Mouse (Mus musculus) embryonic facial prominence, embryonic 12.5 days (tissue): ENCODE data around the gene Zfp580. TPM values are rescaled to one million over a fixed set of nuclear protein-coding genes. Genes with fewer than 3 reads are reported as not detected.

Source experiments
- ATAC-seq: fragments of 200-750 bp; cut with Nextera tagmentation; 2 replicates; pipeline ENCODE4 v1.8.0; 2017; ENCODE audit not compliant: insufficient number of reproducible peaks, insufficient read depth, low FRiP score, low TSS enrichment
- H3K27ac ChIP-seq: fragments of 300-500 bp; sonication (generic); 2 replicates; pipeline ENCODE4 v1.5.1; 2016; ENCODE audit warnings: mild to moderate bottlenecking
- H3K27me3 ChIP-seq: fragments of 300-500 bp; sonication (generic); 2 replicates; pipeline ENCODE4 v1.6.1; 2016; ENCODE audit warnings: mild to moderate bottlenecking, moderate library complexity
- H3K36me3 ChIP-seq: fragments of 300-500 bp; sonication (generic); 2 replicates; pipeline ENCODE4 v1.6.1; 2016; ENCODE audit warnings: mild to moderate bottlenecking
- H3K4me1 ChIP-seq: fragments of 300-500 bp; sonication (generic); 2 replicates; pipeline ENCODE4 v1.6.1; 2016
- H3K4me2 ChIP-seq: fragments of 300-500 bp; sonication (generic); replicated peaks from 2 replicates; pipeline ENCODE4 v1.6.1; 2016; ENCODE audit warnings: mild to moderate bottlenecking, moderate library complexity
- H3K4me3 ChIP-seq: fragments of 300-500 bp; sonication (generic); 2 replicates; pipeline ENCODE4 v1.5.1; 2016; ENCODE audit warnings: mild to moderate bottlenecking
- H3K9ac ChIP-seq: fragments of 300-500 bp; sonication (generic); 2 replicates; pipeline ENCODE4 v1.6.1; 2016; ENCODE audit warnings: mild to moderate bottlenecking, moderate library complexity
- H3K9me3 ChIP-seq: fragments of 300-500 bp; sonication (generic); 2 replicates; pipeline ENCODE4 v1.6.1; 2016; ENCODE audit warnings: mild to moderate bottlenecking, moderate library complexity
- WGBS: fragments of 180-500 bp; shearing (Covaris S2); methylation state at CpG from one replicate; pipeline ENCODE4 v1.1.7; 2016; 5-methylcytosine and 5-hydroxymethylcytosine counted together
- polyA plus RNA-seq: library from polyadenylated mRNA; unstranded; fragments of >200 nt; fragmentation: Nextera tagmentation; extraction: Ambion mirVana; gene quantifications from 2 replicates; pipeline ENCODE4 v1.2.1, GENCODE M21; 2016

The Zfp580 gene
- polyA plus RNA-seq, 1 experiment from 2014 or later: 41.8 TPM

DNA sequence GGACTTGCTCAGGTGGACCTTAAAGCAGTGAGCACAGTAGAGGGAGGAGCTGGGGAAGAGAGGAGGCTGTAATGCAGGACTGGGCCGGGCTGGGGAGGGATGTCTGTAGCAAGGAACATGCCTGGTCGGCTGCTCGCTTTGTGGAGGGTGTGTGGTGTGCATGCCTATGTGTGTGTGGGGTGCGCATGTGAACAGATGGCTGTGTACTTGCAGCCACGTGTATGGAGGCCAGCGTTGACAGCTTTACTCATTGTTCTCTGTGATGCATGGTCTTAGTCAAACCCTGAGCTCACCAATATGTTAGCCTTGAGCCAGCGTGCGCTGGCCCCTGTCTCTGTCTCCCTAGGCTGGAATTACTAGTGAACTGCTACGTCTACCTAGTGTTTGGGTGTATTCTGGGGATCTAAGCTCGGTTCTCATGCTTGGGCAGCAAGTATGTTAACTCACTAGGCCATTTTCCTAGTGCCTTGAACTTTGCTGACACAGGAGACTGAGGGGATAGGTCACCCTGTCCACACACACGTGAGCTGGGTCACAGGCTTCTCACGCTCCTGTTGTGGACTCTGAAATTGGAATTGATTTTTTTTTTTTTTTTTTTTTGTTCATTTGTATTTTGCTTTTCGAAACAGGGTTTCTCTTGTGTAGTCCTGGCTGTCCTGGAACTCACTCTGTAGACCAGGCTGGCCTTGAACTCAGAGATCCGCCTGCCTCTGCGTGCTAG lies 39.8 kb downstream of the Zfp580 start:
- H3K36me3 ChIP-seq: peaks cover 85% of the 10 kb centered on the region
- no peak overlapping the region for H3K27ac ChIP-seq
- no peak overlapping the region for H3K4me2 ChIP-seq
- H3K9me3 ChIP-seq: no peaks in the 10 kb centered on the region
- 94% methylated on average over 15 of the region's 15 CpGs for WGBS
- no peak overlapping the region for H3K4me3 ChIP-seq
- ATAC-seq: no peak
- no peaks in the 10 kb centered on the region for H3K27me3 ChIP-seq
- no peak overlapping the region for H3K9ac ChIP-seq
- no peaks in the 10 kb centered on the region for H3K4me1 ChIP-seq

DNA sequence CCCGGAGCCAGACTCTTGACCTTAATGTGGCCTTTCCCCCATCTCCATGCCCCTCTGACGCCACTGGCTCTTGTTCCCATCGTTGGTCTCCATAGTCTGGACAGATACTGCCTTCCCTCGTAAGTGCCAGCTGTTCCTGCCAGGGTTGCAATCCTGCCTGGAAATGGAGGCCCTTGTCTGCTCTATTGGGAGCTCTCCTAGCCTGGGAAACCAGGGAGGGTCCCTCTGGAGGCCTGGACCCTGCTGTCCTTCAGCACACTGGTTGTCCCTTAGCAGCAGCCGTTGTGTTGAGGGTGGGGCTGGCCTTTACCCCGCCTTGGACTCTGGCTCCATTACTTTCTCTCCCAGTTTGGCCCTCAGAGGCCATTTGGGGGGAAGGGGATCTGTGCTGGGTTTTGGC lies 41.0 kb downstream of the Zfp580 start:
- H3K9me3 ChIP-seq: no peaks in the 10 kb centered on the region

DNA sequence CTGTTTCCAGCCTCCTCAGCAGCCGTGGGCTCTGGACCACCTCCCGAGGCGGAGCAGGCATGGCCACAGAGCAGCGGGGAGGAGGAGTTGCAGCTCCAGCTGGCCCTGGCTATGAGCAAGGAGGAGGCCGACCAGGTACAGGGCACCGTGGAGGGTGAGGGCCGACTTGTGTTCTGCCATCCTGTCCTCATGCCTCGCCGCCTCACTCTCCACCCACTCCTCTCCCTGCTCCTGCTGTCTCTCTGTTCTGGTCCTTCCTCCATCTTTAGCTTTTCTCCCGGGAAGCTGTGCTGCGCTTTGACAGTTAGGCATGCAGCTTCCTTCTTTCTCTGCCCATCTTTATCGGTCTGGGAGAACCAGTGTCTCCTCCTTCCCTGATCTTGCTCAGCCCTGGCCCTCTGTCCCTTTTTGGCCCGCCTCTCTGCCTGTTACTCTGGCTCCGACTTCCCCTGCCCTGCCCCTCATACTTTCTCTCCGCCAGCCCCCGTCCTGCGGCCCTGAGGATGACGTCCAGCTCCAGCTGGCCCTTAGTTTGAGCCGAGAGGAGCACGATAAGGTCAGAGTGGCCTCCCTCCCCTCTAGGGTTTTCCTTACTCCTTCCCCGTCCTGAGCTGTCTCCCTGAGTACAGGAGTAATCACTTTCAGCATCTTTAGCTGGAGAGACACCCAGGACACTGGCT lies 41.6 kb downstream of the Zfp580 start:
- Histone ChIP-seq H3K36me3 (peaks cover 89% of the 10 kb centered on the region), H3K4me3 (no peak overlapping the region), H3K4me2 (no peak overlapping the region), H3K9me3 (no peaks in the 10 kb centered on the region), H3K4me1 (no peaks in the 10 kb centered on the region), H3K27me3 (no peaks in the 10 kb centered on the region), H3K27ac (no peak overlapping the region), H3K9ac (no peak overlapping the region)
- no peak for ATAC-seq
- 84% methylated on average over 20 of the region's 21 CpGs for WGBS

More for the DNA sequence above, 41.0 kb downstream of the Zfp580 start:
- Histone ChIP-seq H3K4me3 (no peak overlapping the region), H3K4me2 (no peak overlapping the region), H3K27me3 (no peaks in the 10 kb centered on the region), H3K4me1 (no peaks in the 10 kb centered on the region), H3K36me3 (peaks cover 87% of the 10 kb centered on the region), H3K27ac (no peak overlapping the region), H3K9ac (no peak overlapping the region)
- no peak for ATAC-seq
- 85% methylated on average over 6 of the region's 6 CpGs for WGBS

DNA sequence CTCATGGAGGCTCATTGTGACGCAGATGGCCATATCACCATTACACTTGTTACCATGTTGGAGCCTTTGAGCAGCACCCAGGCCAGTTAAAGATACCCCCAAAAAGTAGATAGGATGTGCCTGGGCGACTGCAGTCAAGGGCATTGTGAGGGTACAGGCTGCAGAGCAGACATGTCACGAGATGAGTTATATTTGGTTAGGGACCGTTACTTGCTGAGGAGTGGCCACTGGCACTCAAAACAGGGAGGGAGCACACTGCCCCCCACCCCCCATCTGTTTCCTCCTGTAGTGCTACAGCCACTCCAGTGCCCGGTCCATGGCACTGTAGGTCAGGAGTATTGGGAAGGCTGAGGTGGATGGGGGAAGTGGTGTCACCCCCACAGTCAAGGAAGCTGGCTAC lies 47.4 kb downstream of the Zfp580 start:
- H3K4me1 ChIP-seq: no peaks in the 10 kb centered on the region
- 89% methylated on average over 5 of the region's 5 CpGs for WGBS
- peaks cover 53% of the 10 kb centered on the region for H3K36me3 ChIP-seq
- H3K4me2 ChIP-seq: no peak overlapping the region
- no peaks in the 10 kb centered on the region for H3K27me3 ChIP-seq
- H3K9ac ChIP-seq: no peak overlapping the region
- no peak overlapping the region for H3K27ac ChIP-seq
- no peak overlapping the region for H3K4me3 ChIP-seq
- ATAC-seq: no peak
- no peaks in the 10 kb centered on the region for H3K9me3 ChIP-seq

DNA sequence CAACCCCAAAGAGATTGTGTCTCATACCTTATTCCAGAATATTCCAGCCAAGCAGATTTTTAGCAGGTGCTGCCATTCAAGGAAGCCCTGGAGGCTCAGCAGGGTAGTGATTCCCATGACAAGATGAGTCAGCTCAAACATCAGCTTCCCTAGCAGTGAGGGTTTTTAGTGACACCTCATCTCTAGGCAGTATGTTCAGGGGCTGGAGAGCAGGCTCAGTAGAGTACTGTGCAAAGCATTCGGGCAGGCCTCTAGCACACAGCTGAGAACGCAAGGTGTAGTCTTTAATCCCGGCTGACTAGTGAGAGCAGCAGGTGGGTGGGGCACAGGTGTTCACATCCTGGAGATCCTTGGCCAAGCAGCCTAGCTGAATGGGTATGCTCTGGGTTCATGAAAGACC lies 48.5 kb downstream of the Zfp580 start:
- Histone ChIP-seq H3K4me3 (no peak overlapping the region), H3K27me3 (no peaks in the 10 kb centered on the region), H3K9ac (no peak overlapping the region), H3K36me3 (peaks cover 42% of the 10 kb centered on the region), H3K27ac (no peak overlapping the region), H3K9me3 (no peaks in the 10 kb centered on the region), H3K4me2 (no peak overlapping the region), H3K4me1 (no peaks in the 10 kb centered on the region)
- ATAC-seq: no peak
- WGBS: 79% methylated on average over 3 of the region's 3 CpGs

DNA sequence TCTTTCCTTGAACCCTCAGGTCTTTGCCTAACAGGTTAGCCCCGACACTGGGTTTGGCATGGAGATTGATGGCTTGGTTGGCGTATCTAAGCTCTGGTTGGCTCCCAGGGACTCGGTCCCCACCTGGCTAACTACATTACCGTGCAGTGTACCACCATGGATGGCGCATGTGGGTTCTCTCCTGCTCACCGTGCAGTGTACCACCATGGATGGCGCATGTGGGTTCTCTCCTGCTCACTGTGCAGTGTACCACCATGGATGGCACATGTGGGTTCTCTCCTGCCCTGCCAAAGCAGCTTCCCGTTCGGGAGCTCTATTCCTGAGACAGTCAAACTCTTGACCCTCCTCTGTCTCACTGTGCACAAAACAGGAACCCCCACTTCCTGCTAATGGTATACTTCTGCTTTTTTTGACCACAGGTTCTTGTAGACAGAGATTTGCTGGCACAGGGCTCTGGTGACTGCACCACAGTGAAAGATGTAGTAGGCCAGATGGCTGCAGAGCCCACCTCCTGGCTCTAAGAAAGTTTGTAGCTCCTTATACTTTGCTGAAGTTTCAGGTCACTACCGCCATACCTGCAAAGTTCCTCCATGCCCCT lies 49.8 kb downstream of the Zfp580 start:
- peaks cover 29% of the 10 kb centered on the region for H3K36me3 ChIP-seq
- H3K27ac ChIP-seq: 0 out of 2 replicates have a peak overlapping the region, but pooled peaks have one; percentile 6
- H3K4me1 ChIP-seq: no peaks in the 10 kb centered on the region
- H3K9ac ChIP-seq: no peak overlapping the region
- WGBS: 87% methylated on average over 10 of the region's 10 CpGs
- H3K4me2 ChIP-seq: no peak overlapping the region
- no peaks in the 10 kb centered on the region for H3K9me3 ChIP-seq
- no peaks in the 10 kb centered on the region for H3K27me3 ChIP-seq
- H3K4me3 ChIP-seq: no peak overlapping the region
- ATAC-seq: no peak

DNA sequence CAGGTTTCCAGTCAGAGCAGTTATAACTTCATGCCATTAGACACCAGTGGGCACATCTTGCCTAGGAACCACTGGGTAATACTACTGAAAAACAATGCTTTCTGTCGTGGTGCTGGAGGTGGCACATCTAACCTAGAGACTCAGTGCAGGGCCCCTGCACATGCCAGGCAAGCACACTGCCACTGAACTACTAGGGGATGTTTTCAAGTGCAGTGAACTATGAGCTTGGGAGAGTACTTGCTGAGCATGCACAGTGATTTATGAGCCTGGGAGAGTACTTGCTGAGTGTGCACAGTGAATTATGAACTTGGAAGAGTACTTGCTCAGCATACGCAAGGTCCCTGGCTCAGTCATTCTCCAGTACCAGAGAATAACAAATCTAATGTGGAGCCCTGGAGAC lies 51.2 kb downstream of the Zfp580 start:
- WGBS: 91% methylated on average over 2 of the region's 2 CpGs
- Histone ChIP-seq H3K9me3 (no peaks in the 10 kb centered on the region), H3K4me2 (no peak overlapping the region), H3K4me3 (no peak overlapping the region), H3K9ac (no peak overlapping the region), H3K27ac (no peak overlapping the region), H3K27me3 (no peaks in the 10 kb centered on the region), H3K4me1 (no peaks in the 10 kb centered on the region), H3K36me3 (peaks cover 17% of the 10 kb centered on the region)
- ATAC-seq: no peak

Other genes with a start within 250 kb of the Zfp580 start
- 422 and 452 TPM in 2 replicates for gene Ube2s, start 238.9 kb upstream of the Zfp580 start, polyA plus RNA-seq
- 0.48 and 0.52 TPM in 2 replicates for gene Shisa7, start 206.8 kb upstream of the Zfp580 start, polyA plus RNA-seq
- gene Isoc2b, start 181.3 kb upstream of the Zfp580 start, polyA plus RNA-seq: 4.1 and 4.4 TPM in 2 replicates
- gene Isoc2a, start 174.4 kb upstream of the Zfp580 start, polyA plus RNA-seq: 0.74 and 0.93 TPM in 2 replicates
- not detected in 2 replicates for gene Gm36210, start 145.0 kb upstream of the Zfp580 start, polyA plus RNA-seq
- gene Zfp628, start 136.3 kb upstream of the Zfp580 start, polyA plus RNA-seq: 4.0 and 4.3 TPM in 2 replicates
- 5.4 and 7.7 TPM in 2 replicates for gene Nat14, start 129.5 kb upstream of the Zfp580 start, polyA plus RNA-seq
- gene Ssc5d, start 125.8 kb upstream of the Zfp580 start, polyA plus RNA-seq: 1.5 and 1.6 TPM in 2 replicates
- gene Sbk2, start 87.1 kb upstream of the Zfp580 start, polyA plus RNA-seq: 0.20 and 0.32 TPM in 2 replicates
- gene Sbk3, start 80.4 kb upstream of the Zfp580 start, polyA plus RNA-seq: 0.06 TPM in 1 of 2 replicates, not detected in the other
- 43.3 and 46.7 TPM in 2 replicates for gene Zfp579, start 55.4 kb upstream of the Zfp580 start, polyA plus RNA-seq
- gene Zfp524, start 37.1 kb upstream of the Zfp580 start, polyA plus RNA-seq: 9.3 and 10.6 TPM in 2 replicates
- 58.9 and 59.3 TPM in 2 replicates for gene Fiz1, start 36.8 kb upstream of the Zfp580 start, polyA plus RNA-seq
- gene Gm44973, start 36.0 kb upstream of the Zfp580 start, polyA plus RNA-seq: not detected in 2 replicates
- gene Zfp865, start 31.2 kb upstream of the Zfp580 start, polyA plus RNA-seq: 8.2 TPM in 2 replicates
- gene Ccdc106, start 31.0 kb upstream of the Zfp580 start, polyA plus RNA-seq: 35.5 and 38.4 TPM in 2 replicates
- not detected in 2 replicates for gene 4632433K11Rik, start 17.4 kb upstream of the Zfp580 start, polyA plus RNA-seq
- 5.4 and 5.7 TPM in 2 replicates for gene Zfp784, start 13.1 kb upstream of the Zfp580 start, polyA plus RNA-seq
- gene U2af2, start 10.6 kb downstream of the Zfp580 start, polyA plus RNA-seq: 159 and 161 TPM in 2 replicates
- gene Epn1, start 28.7 kb downstream of the Zfp580 start, polyA plus RNA-seq: 66.0 and 67.2 TPM in 2 replicates
- gene Rfpl4, start 65.4 kb downstream of the Zfp580 start, polyA plus RNA-seq: not detected in 2 replicates
- 0.22 and 0.27 TPM in 2 replicates for gene Rasl2-9, start 74.4 kb downstream of the Zfp580 start, polyA plus RNA-seq
- gene Vmn1r55, start 98.1 kb downstream of the Zfp580 start, polyA plus RNA-seq: not detected in 2 replicates
- not detected in 2 replicates for gene Vmn1r56, start 145.2 kb downstream of the Zfp580 start, polyA plus RNA-seq
- gene Vmn1r57, start 167.0 kb downstream of the Zfp580 start, polyA plus RNA-seq: not detected in 2 replicates